Mouse (Mus musculus): ENCODE data around the gene Wnk2. TPM values are rescaled to one million over a fixed set of nuclear protein-coding genes. Genes with fewer than 3 reads are reported as not detected.

Gene Wnk2
- polyA plus RNA-seq, 1 experiment from 2014 or later = 1.0 TPM

Other genes with a start within 250 kb of the Wnk2 start
- 20.2 and 22.7 TPM in 2 replicates for gene Fam120a, start 180.0 kb downstream of the Wnk2 start, polyA plus RNA-seq (2014; fragmentation: Nextera tagmentation; extraction: Ambion mirVana)
- gene Ninj1, start 39.5 kb upstream of the Wnk2 start, polyA plus RNA-seq (2014; fragmentation: Nextera tagmentation; extraction: Ambion mirVana) = 23.6 and 24.4 TPM in 2 replicates
- gene Card19, start 68.0 kb upstream of the Wnk2 start, polyA plus RNA-seq (2014; fragmentation: Nextera tagmentation; extraction: Ambion mirVana) = 32.9 and 34.2 TPM in 2 replicates
- 0.52 and 1.2 TPM in 2 replicates for gene Susd3, start 100.7 kb upstream of the Wnk2 start, polyA plus RNA-seq (2014; fragmentation: Nextera tagmentation; extraction: Ambion mirVana)
- gene Fgd3, start 172.3 kb upstream of the Wnk2 start, polyA plus RNA-seq (2014; fragmentation: Nextera tagmentation; extraction: Ambion mirVana) = 0.37 and 0.92 TPM in 2 replicates
- gene Bicd2, start 193.6 kb upstream of the Wnk2 start, polyA plus RNA-seq (2014; fragmentation: Nextera tagmentation; extraction: Ambion mirVana) = 25.8 and 29.2 TPM in 2 replicates